Mouse (Mus musculus) cerebral cortex, adult 2 months (tissue): ENCODE results near the gene Txndc11.

Experiments used
- WGBS: fragments of 180-500 bp; shearing (Covaris S2); methylation state at CpG from one replicate; pipeline ENCODE4 v1.1.7; 2018; 5-methylcytosine and 5-hydroxymethylcytosine counted together

Gene Txndc11

DNA sequence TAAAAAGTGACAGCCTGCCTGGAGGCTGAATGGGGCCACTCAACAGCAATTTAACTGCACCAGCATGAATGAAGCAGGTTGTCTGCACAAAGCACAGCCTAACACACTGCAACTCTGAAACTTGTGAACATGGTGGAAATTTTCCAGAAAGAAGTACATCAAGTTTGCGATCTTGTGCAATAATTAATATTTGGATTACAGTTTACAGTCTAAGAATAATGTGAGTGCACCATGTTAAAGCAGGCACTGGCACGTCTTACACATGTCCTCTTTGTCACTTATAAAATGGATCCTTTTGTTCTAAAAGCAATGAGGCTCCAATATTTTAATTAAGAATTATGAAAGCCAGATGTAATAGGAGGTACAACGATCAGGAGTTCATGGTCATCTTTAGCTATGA is 37.1 kb downstream of the Txndc11 start:
- 73% methylated on average over 3 of the region's 3 CpGs for WGBS

DNA sequence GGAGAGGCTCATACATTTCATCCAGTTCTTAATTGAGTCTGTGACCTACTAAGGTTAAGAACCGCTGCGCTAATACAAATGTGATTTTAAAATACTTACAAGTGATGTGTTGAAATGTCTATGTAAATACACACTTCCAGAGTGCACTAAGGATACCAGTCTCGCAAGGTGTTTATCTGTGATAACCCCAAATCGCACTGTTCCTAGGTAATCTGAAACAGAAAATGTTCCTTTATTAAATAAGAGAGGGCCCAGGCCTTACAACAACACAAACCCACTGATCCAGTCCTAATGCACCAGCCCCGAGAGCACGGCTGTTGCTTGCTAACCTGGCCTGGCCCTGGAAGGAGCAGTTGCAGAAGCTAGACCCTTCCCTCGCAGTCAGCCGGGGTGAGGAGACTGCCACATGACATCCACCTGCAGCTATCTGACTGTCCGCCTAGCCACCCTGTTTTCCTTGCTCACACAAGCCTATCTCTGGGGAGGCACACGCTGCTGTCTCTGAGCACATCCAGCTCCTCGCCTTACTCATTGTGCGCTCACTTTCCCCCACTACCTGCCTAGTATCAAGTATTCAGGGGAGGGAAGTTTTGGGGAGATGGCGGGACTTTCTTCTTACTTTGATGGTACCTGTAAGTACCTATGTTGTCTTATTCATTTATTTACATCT is 40.6 kb downstream of the Txndc11 start:
- WGBS: 77% methylated on average over 13 of the region's 13 CpGs

DNA sequence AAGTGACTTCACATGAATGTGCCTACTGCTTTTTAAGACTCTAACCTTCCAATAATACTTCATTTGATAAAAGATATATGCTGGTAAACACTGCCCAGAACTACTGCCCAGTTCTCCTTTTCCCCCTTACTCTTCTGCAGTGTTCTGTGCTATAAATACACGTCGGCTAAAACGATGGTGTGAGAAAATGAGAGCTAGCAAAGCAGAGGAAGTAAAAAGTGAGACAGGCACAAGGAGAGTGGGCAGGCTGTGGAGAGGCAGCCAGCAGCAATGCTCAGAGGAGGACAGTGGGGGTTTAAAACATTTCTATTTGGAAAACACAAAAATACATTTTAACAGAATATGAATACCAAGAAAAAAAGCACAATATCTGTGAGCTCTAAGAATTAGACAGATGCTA is 41.9 kb downstream of the Txndc11 start:
- 22% methylated on average over 3 of the region's 3 CpGs for WGBS

DNA sequence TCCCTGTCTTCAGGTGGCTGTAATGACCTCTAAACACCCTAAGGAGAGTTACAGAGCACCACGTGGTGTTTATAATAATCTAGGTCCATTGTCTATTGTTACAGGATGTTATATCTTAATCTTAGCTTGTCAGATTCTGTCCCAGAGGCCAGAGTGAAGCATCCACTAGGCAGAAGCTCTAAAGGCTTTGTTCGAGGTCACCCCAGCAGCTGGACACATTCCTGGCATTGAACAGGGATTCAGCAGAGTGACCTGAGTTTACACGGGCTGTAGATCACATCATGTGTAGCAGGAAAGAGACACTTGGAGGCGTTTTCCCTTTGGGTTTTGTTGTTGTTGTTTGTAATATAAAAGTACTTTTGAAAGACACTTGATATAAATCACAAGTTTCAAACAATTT is 42.4 kb downstream of the Txndc11 start:
- WGBS: 36% methylated on average over 4 of the region's 4 CpGs

DNA sequence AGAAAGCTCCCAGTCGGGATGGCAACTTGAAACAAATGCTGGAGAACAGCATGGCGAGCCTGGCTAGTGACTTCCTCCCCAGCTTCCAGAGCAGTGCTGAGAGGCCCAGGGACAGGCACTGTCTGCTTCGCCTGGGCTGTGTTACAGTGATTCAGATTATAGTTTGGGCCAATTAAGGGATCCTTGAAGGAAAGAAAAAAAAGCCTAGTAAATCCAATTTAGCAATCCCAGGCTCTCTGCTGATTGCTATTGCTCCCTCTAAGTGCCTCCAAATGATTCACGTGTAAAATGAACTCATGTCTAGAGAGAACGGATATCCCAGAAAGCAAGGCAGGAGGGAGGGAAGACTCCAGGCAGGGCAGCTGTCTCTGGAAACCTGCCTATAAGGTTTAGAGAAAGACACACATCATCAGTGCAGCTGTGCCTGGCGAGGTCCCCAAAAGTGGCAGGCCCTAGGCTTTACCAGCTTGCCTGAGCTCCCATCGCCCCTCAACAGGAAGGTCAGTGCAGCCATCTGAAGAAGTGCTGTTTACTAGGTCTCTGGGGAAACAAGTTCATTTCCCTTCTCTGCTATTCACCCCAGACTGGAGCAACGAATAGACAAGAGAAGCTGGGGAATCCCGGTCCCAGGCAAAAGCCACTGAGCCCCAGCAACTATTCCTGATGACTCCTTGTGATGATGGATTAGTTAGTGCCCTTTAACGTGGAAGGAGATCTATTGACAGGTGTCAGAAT is 43.4 kb downstream of the Txndc11 start:
- WGBS: 46% methylated on average over 10 of the region's 10 CpGs

DNA sequence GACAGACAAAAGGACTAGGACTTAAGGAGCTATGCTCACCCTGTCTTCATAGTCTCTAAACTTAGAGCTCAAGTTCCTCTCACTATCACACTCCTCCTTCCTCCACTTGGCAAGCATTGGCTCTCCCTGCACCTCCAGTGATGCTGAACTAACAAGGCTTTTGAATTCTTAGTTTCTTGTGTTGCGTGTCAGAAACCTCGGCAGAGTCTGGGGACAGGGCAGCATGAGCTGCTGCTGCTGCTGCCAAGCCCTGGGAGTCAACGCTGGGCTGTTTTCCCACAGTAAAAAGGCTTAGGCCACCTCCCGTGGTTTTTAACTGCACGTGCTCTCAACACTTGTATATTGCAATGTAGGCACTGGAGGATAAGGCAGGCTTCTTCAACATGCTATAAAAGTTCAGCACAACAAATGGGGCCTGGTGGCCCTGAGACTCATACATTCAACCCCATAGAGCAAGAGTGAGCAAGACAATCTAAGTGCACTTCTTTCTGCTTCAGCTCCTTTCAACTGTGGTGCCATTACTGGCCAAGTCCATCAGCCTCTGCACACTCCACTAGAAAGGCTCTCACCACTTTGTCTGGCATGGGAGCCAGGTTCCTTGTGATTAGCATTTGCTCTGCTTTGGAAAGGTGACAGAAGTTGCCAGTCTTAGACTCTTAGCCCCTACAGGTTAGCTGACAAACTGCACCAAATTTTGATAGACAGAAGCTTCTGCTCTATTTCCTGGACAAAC is 47.4 kb downstream of the Txndc11 start:
- WGBS: 29% methylated on average over 5 of the region's 5 CpGs

DNA sequence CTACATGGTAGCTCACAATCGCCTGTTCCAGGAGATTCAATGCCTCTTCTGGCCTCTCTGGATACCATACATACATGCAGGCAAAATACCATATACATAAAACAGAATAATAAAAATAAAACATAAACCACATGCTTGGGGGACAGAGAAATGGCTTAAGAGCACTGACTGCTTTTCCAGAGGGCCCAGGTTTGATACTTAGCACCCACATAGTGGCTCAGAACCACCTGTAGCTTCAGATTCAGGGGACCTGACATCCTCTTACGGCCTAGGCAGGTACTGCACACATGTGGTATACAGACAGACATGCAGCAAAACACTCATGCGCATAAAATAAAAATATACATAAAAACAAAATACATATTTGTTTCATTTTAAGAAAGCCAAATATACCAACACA is 48.2 kb downstream of the Txndc11 start:
- WGBS: 90% methylated on average over 3 of the region's 3 CpGs

DNA sequence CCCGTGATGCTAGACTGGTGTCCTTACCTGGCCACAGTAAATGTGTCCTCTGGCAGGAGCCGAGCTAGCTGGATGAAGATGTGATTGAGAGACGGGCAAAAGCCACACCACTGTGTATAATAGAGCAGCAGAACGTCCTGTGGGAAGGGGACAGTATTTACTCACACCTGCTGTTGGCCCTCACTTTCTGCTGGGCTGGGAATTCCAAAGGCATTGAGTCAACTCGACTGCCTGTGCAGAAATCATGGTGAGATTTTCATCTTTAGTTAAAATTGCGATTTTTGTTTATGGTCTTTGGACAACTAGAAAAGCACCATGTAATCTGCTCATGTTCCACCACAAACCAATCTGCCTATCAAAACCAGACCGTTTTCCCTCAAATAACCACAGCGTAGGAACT is 50.3 kb downstream of the Txndc11 start:
- 92% methylated on average over 8 of the region's 8 CpGs for WGBS

DNA sequence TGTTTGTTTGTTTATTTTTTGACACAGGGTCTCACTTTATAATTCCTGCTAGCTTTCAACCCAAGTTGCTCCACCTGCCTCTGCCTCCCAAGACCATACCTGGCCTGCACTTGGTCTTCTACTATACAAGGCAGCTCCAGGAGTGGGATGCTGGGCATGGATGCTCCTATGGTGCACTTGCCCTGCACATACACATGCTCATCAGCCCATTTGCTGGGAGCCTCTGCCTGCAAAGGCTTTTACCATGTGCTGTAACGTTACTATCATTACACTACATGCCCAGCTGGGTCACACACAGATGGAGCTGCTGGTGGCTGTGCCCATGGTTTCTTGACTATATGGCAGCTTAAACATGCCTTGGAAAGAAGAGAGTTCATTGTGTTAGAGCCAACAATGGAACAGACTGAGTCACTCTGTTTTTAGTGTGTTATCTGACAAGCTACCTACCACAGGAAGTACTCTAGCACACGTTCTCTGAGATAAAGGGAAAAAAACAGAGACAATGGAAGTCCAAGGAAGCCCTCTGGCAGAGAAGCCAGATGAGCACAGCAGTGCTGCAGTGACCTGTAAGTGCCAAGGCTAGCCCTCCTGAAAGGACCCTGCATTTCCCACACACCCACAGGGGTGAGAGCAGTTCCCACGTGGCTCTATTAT is 56.1 kb downstream of the Txndc11 start:
- 23% methylated on average over 3 of the region's 3 CpGs for WGBS

DNA sequence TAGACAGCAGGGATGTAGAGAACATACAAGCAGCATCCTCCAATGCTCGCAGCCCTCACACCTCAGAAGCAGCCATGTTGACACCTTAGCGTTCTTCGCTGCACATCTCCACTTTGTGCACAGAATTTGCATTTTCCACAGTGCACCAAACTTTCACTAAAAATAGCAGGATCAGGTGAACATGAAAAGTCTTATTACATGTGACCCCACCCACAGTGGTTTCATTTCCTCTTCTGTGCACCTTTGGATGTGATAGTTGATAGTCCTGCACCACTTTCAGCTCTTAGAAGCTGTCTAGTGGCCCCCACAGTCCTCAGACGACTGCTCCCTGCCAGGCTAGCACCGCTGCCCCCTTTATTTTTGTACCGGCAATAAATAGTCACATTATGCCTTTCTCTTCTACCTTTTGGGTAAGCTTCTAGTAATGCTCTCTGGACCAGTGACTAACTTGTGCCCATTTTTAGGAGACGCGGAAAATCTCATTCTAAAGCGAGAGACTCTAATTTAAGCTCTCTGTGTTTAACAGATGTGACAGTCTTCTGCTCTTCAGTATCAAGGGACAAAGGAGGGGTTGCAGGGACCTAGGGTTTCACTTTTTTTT is 56.7 kb downstream of the Txndc11 start:
- 46% methylated on average over 9 of the region's 9 CpGs for WGBS

DNA sequence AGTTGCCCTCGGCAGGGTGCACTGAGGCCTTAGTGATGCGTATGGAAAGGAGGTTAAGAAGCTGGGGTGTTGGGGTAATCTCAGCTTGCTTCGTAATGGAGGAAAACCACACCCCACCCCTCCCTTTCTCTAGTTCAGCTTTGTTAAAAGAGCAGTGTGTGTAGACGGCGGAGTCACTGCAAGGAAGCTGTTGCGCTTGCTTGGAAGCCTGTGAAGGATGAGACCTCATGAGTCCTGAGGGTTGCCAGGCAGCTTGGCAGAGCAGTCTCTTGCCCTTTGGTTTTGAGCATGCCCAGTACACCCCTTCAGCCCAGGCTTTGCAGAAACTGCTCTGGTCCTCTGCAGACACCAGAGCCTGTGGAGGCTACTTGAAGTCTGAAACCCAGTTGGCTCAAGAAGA is 61.4 kb downstream of the Txndc11 start:
- 48% methylated on average over 6 of the region's 6 CpGs for WGBS

DNA sequence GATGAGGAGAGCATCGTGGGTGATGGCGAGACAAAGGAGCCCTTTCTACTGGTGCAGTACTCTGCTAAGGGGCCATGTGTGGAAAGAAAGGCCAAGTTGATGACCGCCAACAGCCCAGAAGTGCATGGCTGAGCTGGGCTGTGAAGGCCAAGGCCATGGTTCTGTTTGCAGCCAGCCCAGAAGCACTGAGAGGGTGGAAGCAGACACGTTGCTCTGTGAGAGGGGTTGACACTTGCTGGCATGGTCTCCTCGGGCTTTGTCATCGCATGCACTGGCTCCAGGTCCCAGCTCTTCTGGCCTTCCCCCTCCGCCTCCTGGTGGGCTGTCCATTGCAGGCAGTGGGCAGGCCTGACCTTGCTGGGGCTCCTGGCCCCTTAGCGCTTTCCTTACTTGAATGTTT is 62.0 kb downstream of the Txndc11 start:
- WGBS: 57% methylated on average over 8 of the region's 8 CpGs

DNA sequence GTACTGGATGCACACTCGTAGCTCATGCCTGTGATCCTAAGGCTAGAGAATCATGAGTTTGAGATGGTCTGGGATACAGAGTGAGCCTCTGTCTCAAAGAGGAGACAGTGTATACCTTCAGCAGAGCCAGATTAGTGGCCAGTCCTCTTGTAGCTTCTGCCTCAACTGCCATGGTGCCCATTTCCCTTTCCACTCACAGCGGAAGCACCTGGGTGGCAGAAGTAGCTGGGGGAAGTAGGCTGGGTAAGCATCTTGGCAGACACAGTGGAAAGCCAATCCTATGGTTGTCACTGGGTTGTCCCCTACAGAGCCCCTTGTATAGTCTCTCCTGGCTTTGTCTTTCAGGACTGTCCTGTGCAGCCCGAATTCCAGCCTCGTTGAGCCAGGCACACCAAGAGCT is 62.6 kb downstream of the Txndc11 start:
- 82% methylated on average over 4 of the region's 4 CpGs for WGBS

DNA sequence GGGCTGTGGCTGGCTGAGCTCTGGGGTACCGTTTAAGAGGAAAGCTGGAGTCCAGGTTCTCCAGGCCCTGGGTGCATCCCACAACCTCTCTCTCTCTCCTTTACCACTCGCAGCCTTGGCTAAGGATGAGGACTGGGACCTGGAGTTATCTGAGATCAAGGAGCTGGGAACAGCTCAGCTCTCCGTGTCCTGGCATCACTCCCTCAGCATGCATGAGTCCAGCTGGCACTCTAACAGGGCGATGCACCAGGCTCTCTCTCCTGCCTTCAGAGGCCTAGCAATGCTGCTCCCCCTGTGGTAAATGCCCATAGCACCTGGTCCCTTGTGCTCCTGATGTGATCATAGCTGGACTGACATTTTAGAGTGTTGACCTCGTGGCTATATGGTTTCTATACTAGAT is 63.3 kb downstream of the Txndc11 start:
- WGBS: 40% methylated on average over 5 of the region's 5 CpGs

DNA sequence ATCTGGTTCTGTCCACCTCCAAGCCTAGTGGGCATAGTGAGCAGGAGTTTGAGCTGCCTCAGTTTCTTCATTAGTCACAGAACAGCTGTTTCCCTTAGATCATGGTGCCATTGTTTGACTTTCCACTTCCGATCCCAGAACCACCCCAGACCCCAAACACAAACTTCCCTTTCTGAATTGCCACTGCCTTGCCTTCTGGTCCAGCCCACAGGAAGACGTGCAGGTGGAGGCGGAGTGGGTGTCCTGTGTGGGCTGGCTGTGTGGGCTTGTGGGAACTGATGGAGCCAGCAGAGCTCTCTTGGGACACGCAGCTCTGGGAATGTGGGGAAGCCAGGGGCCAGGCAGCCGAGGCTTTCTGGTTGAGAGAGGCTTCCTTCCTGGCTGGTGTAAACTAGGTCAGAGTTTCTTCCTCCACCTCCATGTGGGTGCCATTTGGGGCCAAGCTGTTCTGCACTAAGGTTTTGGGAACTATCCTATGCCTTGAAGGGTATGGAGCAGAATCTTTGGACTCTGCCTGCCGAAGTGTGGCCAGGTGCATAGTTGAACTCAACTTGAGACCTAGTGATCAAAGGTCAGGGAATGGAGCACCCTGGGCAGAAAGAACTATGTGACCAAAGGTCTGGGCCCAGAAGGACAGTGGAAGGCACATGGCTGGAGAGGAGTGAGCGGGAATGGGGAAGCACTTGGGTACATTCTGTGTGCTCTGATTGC is 64.6 kb downstream of the Txndc11 start:
- 52% methylated on average over 7 of the region's 7 CpGs for WGBS

DNA sequence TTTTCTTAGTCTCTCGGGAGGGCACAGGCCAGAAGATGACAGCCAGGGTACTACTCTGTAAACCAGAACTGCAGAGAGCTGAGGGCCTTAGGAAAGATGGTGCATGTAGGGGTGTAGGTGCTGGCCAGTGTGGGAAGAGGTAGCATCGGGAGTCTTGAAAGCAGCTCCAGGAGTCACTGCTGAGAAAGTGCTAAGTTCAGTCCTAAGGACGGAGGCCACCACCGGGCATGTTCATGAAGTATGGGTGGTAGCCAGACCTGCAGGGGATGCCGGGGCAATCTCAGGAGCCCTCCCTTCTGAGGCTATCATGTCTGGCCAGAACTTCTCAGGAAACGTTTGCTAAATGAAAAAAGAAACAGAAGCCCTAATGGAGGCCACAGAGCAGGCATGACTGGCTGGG is 65.2 kb downstream of the Txndc11 start:
- WGBS: 61% methylated on average over 6 of the region's 6 CpGs

DNA sequence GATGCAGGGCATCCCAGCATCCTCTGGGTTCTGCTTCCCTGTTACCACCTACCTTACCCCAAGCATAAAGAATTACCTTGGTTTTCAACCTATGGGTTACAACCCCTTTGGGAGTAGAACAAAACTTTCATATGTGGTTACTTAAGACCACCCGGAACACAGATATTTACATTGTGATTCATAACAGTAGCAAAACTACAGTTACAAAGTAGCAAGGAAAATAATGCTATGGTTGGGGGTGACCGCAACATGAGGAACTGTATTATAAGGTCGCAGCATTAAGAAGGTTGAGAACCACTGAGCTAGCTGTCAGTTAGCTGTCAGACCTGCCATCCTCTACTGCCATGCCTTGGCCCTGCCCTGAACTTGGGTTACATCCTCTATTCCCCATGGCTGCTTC is 65.8 kb downstream of the Txndc11 start:
- WGBS: 92% methylated on average over 3 of the region's 3 CpGs

DNA sequence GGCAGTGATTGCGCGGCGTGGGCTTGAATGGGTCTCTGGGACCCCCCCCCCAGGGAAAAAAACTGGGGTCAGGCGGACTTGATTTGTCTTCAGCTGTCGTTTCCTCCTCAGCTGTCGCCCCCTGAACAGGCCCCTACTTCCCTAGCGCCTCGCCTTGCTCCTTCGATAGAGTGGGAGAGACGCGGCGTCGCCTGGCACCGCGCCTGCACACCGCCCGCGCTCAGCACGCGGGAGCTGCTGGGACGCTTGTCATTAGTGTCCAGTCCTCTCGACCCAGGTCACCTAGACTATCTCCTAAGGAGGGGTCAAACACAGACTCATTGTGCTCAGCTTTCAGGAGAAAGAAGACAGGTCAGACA is 67.6 kb downstream of the Txndc11 start:
- WGBS: 0% methylated on average over 22 of the region's 22 CpGs

DNA sequence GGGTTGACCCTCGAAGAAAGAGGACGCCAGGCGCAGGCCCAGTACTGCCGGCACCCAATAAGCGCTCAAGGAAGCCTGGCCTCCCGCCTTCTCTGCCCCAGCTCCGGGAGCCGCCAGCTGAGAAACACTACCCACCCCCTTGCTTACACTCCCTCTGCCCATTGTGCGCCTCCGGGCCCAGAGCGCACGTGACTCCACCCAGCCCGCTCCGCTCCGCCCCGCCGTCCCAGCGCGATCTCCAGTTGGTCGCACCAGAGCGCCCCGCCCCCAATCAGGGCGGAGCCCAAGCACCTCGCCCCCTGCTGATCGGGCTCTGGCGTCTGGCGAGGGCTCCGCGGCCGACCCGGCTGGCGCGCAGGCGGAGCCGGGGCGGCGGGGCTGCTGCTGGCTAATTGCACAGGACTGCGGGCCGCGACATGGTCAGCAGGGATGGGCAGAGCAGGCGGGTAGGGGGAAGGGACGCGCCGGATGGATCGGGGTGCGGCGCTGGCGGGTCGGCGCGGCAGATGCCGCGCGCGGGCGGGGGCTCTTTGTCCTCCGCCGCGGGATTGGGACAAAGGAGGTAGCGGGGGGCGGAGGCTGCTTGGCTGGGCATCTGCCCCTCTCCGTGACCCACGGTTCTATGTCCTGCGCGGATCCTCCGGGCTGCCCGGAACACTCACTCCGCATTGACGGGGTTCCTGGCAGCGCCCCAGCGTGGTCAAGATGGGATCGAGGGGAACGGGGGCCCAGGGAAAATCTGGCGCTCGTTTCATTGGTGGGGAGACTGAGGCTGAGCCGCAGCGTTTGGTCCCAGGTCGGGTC is 68.2 kb downstream of the Txndc11 start, which contains the start of gene Litaf:
Litaf (minus strand) TSS at position 129 of the 804 bp plus-strand sequence.
- 1% methylated on average over 78 of the region's 78 CpGs for WGBS

DNA sequence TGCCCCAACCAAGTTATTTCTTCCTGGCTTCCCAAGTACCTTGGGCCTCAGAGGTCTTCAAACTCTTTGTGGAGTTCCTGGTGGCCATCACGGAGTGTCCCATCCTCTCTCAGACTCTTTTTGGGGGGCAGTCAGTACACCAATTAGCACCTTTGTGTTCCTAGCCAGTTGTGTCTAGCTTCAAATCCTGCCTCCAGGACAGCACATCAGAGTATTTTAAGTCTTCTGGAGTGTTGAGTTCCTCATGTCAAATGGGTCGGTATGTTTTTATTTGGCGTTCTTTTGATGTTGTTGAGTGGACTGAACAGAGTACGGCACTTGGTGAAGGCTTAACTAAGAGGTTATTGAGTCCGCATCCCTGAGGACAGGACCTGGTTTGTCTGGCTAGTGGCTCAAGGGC is 69.0 kb downstream of the Txndc11 start:
- 49% methylated on average over 5 of the region's 5 CpGs for WGBS

DNA sequence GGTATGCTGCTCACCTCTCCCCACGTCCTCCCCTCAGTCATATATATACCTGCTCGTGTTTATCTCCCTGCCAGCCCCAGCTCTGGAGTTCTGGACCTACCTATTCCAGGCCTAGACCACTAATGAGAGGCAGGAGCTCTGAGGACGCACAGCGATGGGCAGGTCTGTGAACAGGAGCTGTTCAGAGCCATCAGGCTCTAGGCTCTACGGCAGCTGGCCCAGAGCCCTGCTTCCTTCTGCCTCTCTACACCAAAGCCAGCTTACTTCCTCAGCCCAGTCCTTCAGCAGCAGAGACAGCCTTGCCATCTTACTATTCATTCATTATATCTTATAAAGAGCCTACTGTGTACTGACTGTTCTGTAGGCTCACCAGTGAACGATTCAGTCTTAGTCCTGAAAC is 69.7 kb downstream of the Txndc11 start:
- 82% methylated on average over 6 of the region's 6 CpGs for WGBS
